Mouse (Mus musculus): ENCODE data around the gene Abhd15. TPM values are rescaled to one million over a fixed set of nuclear protein-coding genes. Genes with fewer than 3 reads are reported as not detected.

The Abhd15 gene
- total RNA-seq, 2 experiments from 2014 or later = 1.4 to 1.7 TPM

GRCm38 (mm10) chr11:77486798-77487197 lies 28.1 kb upstream of the Abhd15 start:
- Histone ChIP-seq H3K27ac (peak overlapping the region; percentile 48), H3K4me3 (peak overlapping the region; percentile 80)
- intact Hi-C loops (cut with DNase I) = no loop called here
- DNase-seq (ENCODE audit: extremely low spot score in 1 of 2, low spot score in 2 of 2) = no peak
- TF ChIP-seq CTCF (IDR thresholded peaks at IDR 0.05) = peak; percentile 31

GRCm38 (mm10) chr11:77488771-77489581 lies 25.9 kb upstream of the Abhd15 start:
- no peak for TF ChIP-seq CTCF (IDR thresholded peaks at IDR 0.05)
- peak overlapping the region; percentile 92 for H3K27ac ChIP-seq
- peak overlapping the region; percentile 80 for H3K4me3 ChIP-seq
- DNase-seq (ENCODE audit: extremely low spot score in 1 of 2, low spot score in 2 of 2) = no peak
- intact Hi-C loops (cut with DNase I) = no loop called here

GRCm38 (mm10) chr11:77489591-77490235 lies 25.2 kb upstream of the Abhd15 start, which contains the start of gene Ankrd13b:
Gene Ankrd13b, minus strand, starts transcription at chr11:77489678.
- Histone ChIP-seq H3K27ac (peak within 1 kb of the TSS; percentile 98), H3K4me3 (peak within 1 kb of the TSS; percentile 80)
- peak; percentile 75 to 77 for DNase-seq (ENCODE audit: extremely low spot score in 1 of 2, low spot score in 2 of 2)
- intact Hi-C loops (cut with DNase I) = loop anchor here (2.0 to 10.0 kb wide), 3 partner anchors 118 to 495 kb away; partner anchors contain the start of genes Phf12 and Taok1
- TF ChIP-seq CTCF (IDR thresholded peaks at IDR 0.05) = no peak

GRCm38 (mm10) chr11:77490451-77490850 lies 24.5 kb upstream of the Abhd15 start:
- Histone ChIP-seq H3K27ac (peak overlapping the region; percentile 98), H3K4me3 (peak overlapping the region; percentile 80)
- no peak for DNase-seq (ENCODE audit: extremely low spot score in 1 of 2, low spot score in 2 of 2)
- no peak for TF ChIP-seq CTCF (IDR thresholded peaks at IDR 0.05)
- intact Hi-C loops (cut with DNase I) = loop anchor here (2.0 to 10.0 kb wide), 3 partner anchors 117 to 494 kb away; partner anchors contain the start of genes Phf12 and Taok1

GRCm38 (mm10) chr11:77491123-77491501 lies 23.8 kb upstream of the Abhd15 start:
- intact Hi-C loops (cut with DNase I) = loop anchor here (1.0 to 10.0 kb wide), 4 partner anchors 10 to 494 kb away; partner anchors contain the start of genes Phf12 and Taok1
- Histone ChIP-seq H3K27ac (peak overlapping the region; percentile 98), H3K4me3 (peak overlapping the region; percentile 80)
- peak; percentile 95 for TF ChIP-seq CTCF (IDR thresholded peaks at IDR 0.05)
- peak; percentile 86 to 89 for DNase-seq (ENCODE audit: extremely low spot score in 1 of 2, low spot score in 2 of 2)

- Histone ChIP-seq H3K27ac (peak overlapping the region; percentile 98), H3K4me3 (peak overlapping the region; percentile 80)
- DNase-seq (ENCODE audit: extremely low spot score in 1 of 2, low spot score in 2 of 2) = peak; percentile 61
- intact Hi-C loops (cut with DNase I) = loop anchor here (1.0 to 10.0 kb wide), 4 partner anchors 10 to 493 kb away; partner anchors contain the start of genes Phf12 and Taok1
- TF ChIP-seq CTCF (IDR thresholded peaks at IDR 0.05) = no peak
These were observed 23.2 kb upstream of the Abhd15 start for GRCm38 (mm10) chr11:77491502-77492291.

GRCm38 (mm10) chr11:77492311-77492871 lies 22.5 kb upstream of the Abhd15 start:
- no peak for DNase-seq (ENCODE audit: extremely low spot score in 1 of 2, low spot score in 2 of 2)
- H3K4me3 ChIP-seq = peak overlapping the region; percentile 80
- TF ChIP-seq CTCF (IDR thresholded peaks at IDR 0.05) = no peak
- intact Hi-C loops (cut with DNase I) = loop anchor here (5.0 to 10.0 kb wide), 2 partner anchors 115 to 492 kb away; partner anchors contain the start of genes Phf12 and Taok1
- peak overlapping the region; percentile 98 for H3K27ac ChIP-seq

GRCm38 (mm10) chr11:77492911-77493332 lies 22.0 kb upstream of the Abhd15 start:
- H3K4me3 ChIP-seq = peak overlapping the region; percentile 80
- peak; percentile 94 to 95 for DNase-seq (ENCODE audit: extremely low spot score in 1 of 2, low spot score in 2 of 2)
- peak overlapping the region; percentile 98 for H3K27ac ChIP-seq
- intact Hi-C loops (cut with DNase I) = loop anchor here (5.0 to 10.0 kb wide), 2 partner anchors 114 to 492 kb away; partner anchors contain the start of genes Phf12 and Taok1
- no peak; the same call in 1 of the 2 replicates for TF ChIP-seq CTCF (IDR thresholded peaks at IDR 0.05)

- peak; percentile 67 to 73 for DNase-seq (ENCODE audit: extremely low spot score in 1 of 2, low spot score in 2 of 2)
- intact Hi-C loops (cut with DNase I) = loop anchor here (5.0 to 10.0 kb wide), 2 partner anchors 114 to 491 kb away; partner anchors contain the start of genes Phf12 and Taok1
- peak within 1 kb of the TSS; percentile 98 for H3K27ac ChIP-seq
- no peak; the same call in 1 of the 2 replicates for TF ChIP-seq CTCF (IDR thresholded peaks at IDR 0.05)
- H3K4me3 ChIP-seq = peak within 1 kb of the TSS; percentile 80
These were observed 21.2 kb upstream of the Abhd15 start, which contains the start of gene Git1 for GRCm38 (mm10) chr11:77493512-77494343. Gene Git1, plus strand, starts transcription at chr11:77493562.

- intact Hi-C loops (cut with DNase I) = loop anchor here (5.0 to 10.0 kb wide), 2 partner anchors 113 to 490 kb away; partner anchors contain the start of genes Phf12 and Taok1
- no peak for TF ChIP-seq CTCF (IDR thresholded peaks at IDR 0.05)
- peak overlapping the region; percentile 80 for H3K4me3 ChIP-seq
- no peak for DNase-seq (ENCODE audit: extremely low spot score in 1 of 2, low spot score in 2 of 2)
- peak overlapping the region; percentile 93 for H3K27ac ChIP-seq
These were observed 20.6 kb upstream of the Abhd15 start for GRCm38 (mm10) chr11:77494344-77494676.

Measured in left cerebral cortex, adult 2 months (tissue).